Mouse (Mus musculus) yolk sac, embryonic 10.5 days (tissue): ENCODE results near the gene Ncmap.
A peak's percentile ranks its signal among the peaks of the same experiment; 100 is the strongest.

Source experiments
- DNase-seq: peaks from one replicate; pipeline ENCODE4 v3.0.0-alpha.2; 2017; ENCODE audit warnings: low spot score

The Ncmap gene

GRCm38 (mm10) chr4:135397991-135398390 is at the start of gene Ncmap:
Gene Ncmap, minus strand, starts transcription at chr4:135398227.
- no peak for DNase-seq

GRCm38 (mm10) chr4:135442473-135442872 is 44.4 kb upstream of the Ncmap start:
- no peak for DNase-seq

- peak; percentile 49 for DNase-seq
These were observed 42.0 kb upstream of the Ncmap start for GRCm38 (mm10) chr4:135439904-135440522.

- DNase-seq = peak; percentile 92
These were observed 41.2 kb upstream of the Ncmap start for GRCm38 (mm10) chr4:135439188-135439647.

DNA sequence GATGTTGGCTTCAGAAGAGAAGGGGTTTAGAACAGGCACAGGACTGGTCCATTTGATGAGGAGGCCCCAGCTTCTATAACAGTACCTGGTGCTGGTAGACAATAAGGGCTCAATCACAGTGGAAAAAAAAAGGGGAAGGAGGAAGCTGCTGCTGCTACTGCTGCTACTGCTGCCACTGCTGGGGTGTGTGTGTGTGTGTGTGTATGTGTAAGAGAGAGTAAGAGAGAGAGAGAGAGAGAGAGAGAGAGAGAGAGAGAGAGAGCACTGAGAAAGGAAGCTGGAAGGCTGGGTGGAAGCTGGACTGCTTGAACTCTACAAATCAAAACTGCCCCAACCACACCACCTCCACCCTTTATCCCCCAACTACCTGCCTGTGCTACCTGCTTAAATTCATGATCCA is 39.9 kb upstream of the Ncmap start:
- DNase-seq = no peak

- DNase-seq = peak; percentile 81
These were observed 38.3 kb upstream of the Ncmap start for GRCm38 (mm10) chr4:135436291-135436690.

GRCm38 (mm10) chr4:135434395-135434789 is 36.4 kb upstream of the Ncmap start:
- DNase-seq = no peak

DNA sequence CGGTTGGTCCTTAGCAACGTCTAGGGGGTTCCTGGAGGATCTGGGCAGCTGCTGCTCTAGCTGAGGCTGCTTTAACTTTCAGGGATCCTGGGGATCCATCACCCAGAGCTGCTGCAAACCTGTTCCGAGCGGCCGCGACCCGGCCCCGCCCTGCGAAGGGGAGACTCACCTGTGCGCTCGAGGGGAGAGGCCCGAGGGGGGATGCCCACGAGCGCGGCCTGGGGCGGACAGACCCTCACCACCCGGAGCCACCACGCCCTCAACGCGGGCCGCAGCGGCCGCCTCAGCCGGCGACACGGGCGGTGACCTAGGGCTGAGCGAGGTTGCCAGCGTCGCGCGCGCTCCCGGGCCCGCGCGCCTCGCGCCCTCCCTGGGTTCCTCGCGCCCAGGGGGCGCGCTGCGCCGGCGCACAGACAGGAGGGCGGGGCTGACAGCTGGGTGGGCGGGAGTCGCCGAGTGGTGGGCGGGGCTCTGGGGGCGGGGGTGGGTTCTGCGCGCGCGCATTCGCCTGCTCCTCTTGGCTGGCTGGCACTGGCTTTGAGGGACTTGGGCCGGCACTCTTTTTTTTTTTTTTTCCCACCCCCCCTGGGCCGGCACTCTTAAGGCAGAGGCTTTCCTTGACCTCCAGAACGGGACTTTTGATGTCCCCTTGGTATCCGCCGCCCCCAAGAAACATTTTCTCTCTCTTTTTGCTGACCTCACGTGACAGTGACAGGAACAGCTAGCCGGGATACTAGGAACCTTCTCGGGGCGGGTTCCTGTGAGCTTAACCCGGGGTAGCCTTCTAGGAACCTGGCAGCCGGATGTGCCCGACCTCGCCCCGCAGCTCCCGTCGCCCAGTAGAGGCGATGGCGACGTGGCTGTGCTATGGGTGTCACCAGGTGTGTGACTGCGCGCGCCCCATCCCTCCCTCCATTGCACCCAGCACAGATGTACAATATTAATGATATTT is 35.7 kb upstream of the Ncmap start, which contains the start of gene Rcan3:
Gene Rcan3 (minus strand): TSS at position 411 of the 952 bp plus-strand sequence.
- peak; percentile 93 for DNase-seq

GRCm38 (mm10) chr4:135433086-135433442 is 35.0 kb upstream of the Ncmap start:
- peak; percentile 26 for DNase-seq

GRCm38 (mm10) chr4:135429990-135430760 is 32.1 kb upstream of the Ncmap start:
- DNase-seq = no peak

DNA sequence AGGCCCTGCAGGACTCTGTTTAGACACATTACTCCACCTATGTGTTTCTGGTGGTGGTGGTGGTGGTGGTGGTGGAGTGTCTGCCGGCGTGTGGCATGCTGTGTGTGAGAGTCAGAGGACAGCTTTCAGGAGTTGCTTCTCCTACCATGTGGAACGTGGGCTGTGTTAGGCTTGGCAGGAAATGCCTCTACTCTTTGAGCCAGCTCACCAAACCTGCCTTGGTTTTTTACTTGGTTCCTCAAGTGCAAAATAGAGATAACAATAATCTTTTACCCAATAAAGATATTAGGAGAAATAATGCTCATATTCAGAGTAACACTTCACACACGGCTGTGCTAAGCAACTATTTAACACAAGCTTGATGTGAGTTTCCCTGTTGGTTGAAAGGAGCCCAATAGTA is 31.4 kb upstream of the Ncmap start:
- no peak for DNase-seq

GRCm38 (mm10) chr4:135426587-135426986 is 28.6 kb upstream of the Ncmap start:
- DNase-seq = no peak

DNA sequence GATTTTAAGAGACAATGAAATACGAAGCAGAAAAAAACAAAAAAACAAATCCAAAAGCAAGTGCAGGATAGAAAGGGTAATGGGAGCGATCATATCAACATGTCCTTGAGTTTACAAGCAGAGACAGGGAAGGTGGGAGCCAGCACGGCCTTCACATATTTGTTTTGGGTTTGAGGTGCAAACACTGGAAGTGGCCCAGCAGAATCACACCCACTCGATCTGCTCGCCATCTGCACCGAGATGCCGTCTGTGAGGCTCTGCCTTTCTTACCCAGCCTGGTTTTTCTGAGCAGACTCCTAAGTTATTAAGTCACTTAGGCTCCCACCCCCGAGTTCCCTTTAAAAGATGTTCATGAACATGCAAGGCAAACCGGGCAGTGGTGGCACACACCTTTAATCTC is 27.6 kb upstream of the Ncmap start:
- no peak for DNase-seq

DNA sequence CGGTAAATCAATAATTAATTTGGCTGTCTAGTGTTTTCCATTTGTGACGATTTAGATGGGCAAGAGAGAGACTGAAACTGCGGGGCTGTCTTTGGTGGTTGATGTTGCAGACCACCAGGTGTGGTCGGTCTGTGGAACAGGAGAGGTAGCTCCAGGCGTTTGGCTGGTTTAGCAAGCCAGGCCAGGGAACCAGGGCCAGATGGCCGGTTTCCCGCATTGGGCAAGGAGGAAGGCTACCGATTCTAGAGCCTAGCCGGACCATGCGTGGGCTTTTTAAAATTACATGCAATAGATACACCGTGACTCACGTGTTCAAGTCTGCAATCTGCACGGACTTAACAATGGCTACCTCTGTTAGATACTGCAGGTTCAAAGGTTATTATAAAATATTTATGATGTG is 22.9 kb upstream of the Ncmap start:
- DNase-seq = no peak

DNA sequence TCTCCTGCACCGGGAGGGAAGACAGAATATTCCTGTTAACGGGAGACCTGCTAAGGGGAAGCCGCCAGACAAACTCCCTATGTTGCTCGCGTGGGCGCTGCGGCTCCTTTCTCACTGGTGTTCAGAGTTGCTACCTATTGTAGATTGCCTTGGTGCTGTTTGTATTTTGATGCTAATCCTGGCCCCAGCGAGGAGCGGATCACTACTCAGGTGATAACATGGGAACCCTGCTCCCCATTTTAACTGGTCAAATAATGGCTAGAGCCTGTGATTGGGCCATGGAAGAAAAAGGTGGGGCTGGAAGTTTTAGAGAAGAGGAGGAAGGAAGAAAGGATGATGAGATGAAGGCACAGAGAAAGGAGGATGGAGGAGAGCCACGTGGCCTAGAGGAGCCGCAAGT is 22.4 kb upstream of the Ncmap start:
- no peak for DNase-seq

GRCm38 (mm10) chr4:135419996-135420395 is 22.0 kb upstream of the Ncmap start:
- peak; percentile 32 for DNase-seq

DNA sequence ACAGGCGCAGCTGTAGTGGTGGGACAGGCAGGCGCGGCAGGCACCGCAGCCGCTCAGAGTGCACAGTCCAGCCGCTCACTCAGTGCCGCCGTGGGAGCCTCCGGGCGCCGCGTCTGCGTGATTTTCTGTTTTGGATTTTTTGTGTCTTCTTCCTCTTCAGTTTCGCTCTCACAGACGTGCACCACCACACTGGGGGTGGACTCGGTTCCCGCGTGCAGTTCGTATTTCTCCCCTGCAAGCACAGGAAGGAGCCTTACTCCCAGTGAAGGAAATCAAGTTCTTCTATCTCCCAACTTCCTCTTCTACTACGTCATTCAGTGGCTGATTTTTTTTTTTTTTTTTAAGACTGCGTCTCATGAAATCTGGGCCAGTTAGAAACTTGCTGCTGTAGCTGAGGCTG is 18.3 kb upstream of the Ncmap start:
- no peak for DNase-seq

DNA sequence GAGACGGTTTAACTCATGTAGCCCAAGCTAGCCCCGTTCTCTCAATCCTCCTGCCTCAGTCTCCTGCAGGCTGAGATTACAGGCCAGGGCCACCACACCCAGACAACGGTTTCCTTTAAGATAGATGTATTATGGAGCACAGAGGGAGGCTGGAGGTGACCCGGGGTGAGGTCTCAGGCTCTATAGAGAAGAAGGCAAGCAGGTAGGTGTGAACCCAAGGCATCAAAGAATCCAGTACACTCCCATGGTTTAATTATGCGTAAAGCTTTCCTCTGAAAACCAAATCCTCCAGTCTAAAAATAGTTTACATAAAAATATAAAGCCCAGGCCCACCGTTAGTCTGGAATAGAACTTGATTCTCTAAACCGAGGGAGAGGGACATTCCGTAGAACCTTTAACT is 15.5 kb upstream of the Ncmap start:
- DNase-seq = no peak

DNA sequence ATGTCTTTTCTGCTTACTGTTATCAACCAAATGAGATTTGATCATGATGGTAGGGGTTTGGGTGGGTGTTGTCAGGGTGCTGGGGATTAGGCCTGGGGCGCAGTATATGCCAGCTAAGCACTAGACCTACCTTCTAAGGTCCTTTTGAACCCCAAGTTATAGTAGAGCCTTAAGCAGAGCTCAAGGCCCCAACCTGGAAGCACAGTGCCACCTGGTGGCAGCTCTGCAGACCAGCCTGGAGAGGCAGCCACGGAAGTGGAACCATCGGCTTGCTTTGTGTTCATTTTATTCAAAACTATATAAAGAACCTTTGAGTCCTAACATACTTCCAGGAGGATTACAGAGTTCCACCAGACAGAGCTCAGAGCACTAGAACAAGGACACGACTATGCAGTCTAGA is 13.6 kb upstream of the Ncmap start:
- DNase-seq = no peak

DNA sequence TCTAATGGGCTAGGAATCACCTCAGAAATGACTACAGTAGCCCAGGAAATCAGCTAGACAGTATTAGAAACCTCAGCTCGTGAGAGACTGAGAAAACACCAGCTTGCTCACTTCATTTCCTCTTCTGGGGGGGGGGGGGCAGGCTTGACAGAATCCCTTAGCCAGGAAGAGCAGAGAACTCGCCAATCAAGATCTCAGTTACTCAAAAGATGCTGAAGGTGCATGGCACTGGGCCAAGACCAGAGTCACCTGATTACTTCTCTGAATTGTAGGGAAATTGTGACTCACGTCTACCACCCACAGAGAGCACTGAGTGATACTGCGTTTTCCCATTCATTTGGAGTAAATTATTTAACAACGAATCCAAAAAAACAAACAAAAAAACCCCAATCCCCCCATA is 8.2 kb upstream of the Ncmap start:
- DNase-seq = peak; percentile 25

GRCm38 (mm10) chr4:135404916-135405315 is 6.9 kb upstream of the Ncmap start:
- no peak for DNase-seq

- no peak for DNase-seq
These were observed 6.0 kb upstream of the Ncmap start for GRCm38 (mm10) chr4:135404048-135404447.

- no peak for DNase-seq
These were observed 3.9 kb upstream of the Ncmap start for GRCm38 (mm10) chr4:135401881-135402280.
